Mouse (Mus musculus) kidney, postnatal 14 days (tissue): ENCODE data around the gene Adam19.
A peak's percentile ranks its signal among the peaks of the same experiment; 100 is the strongest.

Source experiments
- DNase-seq: peaks from one replicate; pipeline ENCODE4 v3.0.0; 2022; ENCODE audit warnings: mixed read lengths

Gene Adam19

DNA sequence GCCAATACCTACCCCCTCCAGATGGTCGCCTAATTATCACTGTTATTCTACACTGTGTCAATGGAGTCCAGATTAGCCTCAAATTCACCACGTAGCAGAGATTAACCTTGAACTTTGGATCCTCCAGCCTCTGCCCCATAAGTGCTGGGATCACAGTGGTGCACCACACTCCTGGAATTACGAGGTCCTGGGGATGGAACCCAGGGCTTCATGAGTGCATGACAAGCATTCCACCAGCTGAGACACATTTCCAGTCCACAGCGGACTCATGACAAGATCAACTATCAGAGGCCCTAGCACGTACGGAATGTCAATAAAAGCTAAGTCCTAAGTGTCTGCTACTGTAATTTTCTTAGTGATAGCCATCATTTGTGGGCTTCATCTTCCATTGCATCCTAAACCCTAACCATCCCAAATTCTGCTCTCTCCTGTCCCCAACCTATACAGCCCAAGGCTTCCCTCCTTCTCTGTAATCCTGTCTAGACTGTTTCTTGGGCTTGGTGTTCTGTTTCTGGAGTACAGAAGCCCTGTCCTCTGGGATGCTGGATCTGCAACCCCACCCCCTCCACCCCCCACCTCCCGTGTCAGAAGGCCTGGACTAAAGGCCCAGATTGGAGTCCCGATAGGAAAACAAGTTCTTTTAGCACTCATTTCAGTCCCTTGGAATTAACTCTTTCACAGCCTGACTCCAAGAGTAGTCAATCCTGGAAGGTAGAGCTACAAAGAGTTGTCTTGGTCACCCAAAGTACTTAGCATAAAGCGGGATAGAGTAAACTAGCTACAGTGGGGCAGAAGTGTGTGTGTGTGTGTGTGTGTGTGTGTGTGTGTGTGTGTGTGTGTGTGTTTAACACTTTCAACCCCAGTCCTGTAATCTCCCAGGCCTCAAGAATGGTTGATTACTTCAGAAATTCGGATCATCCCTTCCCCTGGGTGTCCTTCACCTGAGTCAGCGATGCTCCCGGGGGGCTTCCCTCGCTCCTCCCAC is 589 bp upstream of the Adam19 start:
- DNase-seq, result no peak

DNA sequence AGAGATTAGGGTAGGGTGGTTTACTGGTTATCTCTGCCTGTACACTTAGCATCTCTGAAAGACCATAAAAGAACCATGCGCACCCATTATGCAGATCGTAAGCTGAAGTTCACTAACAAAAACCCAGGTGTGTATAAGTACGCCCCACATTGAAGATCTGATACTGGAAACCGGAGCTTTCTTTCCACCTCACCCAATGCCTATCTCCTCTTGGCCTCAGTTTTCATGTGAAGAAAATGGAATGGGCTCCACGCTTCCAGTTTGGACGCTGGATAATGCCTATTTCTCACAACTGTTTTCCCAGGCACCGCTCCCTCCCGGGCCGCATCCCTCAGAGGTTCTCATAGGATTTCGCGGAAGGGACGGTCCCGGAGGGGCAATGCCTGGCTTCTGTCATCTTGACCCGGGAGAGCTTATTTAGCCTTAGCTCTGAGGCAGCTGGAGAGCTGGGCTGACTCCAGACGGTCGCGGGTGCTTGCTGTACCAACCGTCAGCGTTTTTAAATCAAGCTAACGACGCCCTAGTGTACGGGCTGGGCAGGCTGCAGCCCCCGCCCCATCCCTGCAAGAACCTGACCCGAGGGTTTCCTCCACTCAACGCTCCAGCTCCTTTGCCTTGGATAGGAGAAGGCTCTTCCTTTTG is 1.1 kb downstream of the Adam19 start:
- DNase-seq, result peak; percentile 52

DNA sequence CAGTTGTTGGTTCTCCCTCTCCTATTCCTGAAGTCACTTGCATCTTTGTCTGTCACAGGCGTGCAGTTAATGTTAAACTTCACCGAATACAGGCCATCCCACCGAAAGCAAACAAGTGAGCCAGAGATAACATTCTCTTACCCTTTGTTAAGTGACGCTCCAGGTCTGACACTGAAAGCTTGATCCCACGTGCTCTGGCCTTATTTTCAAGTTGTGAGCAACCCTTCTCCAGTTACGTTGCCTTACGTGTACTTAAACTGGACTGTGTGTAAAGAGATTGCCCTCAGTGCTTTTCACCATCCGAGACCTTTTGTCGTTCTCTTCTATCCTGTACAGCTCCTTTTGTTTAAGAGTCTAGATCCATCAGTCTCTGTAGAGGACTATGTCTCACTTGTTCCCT is 2.2 kb downstream of the Adam19 start:
- DNase-seq, result no peak

DNA sequence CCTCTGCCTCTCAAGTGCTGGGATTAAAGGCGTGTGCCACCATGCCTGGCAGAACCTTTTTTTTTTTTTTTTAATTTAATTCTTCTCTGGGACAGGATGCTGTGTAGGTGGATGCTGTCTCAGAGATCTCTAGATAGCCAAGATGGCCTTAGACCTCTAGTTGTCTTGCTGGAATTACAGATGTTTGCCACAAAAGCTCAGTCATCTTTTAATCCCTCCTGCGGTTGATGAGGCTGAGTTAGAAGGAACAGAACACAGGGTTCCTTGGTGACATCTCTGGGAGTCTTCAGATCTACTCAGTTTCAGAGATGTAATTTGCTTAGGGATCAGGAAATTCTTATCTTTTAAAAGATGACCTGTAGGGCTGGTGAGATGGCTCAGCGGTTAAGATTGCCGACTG is 3.1 kb downstream of the Adam19 start:
- DNase-seq, result no peak

DNA sequence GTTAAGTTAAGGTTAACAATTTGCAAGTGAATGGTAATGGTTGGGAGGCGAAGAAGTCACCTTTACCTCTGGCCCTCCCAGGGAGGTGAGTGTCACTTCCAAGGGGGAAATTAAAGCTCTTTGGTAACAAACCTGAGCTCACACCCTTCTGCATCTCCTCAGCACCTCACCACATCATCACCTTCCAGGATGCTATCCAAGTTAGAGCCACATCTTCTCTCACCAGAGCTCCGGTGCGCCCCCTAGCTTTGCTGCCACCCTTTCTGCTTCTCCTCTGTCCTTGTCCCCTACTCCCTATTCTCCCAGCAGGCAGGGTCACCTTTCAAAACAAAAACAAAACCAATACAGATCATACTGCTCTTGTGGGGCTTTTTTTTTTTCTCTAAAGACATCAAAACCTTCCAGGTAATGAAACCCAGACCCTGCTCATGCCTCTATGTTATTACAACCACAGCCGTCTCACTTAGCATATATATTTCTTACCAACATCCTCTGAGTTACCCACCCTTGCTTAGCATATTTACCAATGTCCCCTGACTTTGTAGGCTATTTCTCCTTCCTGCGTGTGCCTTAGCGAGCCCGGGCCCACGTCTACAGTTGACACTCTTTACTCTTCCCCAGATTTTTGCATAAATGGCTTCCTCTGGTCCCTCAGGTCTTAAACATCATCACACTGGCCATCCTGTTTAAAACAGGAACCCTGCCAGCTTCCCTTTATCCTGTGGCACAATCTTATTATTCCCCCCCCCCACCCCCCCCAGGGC is 4.3 kb downstream of the Adam19 start:
- no peak for DNase-seq

DNA sequence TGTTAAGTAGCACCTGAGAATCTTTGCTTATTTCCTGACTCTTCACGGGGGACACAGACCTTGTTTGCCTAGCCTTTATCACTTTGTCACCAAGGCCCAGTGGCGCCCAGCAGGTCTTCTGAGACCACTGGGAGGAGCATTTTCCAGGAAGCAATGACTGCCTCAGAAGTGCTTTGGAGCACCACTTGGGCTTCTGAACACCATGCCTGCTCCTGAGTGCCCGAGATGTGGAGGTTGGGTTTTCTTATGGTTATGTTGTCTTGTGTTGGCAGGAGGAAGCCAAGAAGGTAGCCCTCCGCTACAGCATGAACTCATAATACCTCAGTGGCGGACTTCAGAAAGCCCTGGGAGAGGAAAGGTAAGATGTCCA is 4.8 kb downstream of the Adam19 start:
- DNase-seq, result no peak

DNA sequence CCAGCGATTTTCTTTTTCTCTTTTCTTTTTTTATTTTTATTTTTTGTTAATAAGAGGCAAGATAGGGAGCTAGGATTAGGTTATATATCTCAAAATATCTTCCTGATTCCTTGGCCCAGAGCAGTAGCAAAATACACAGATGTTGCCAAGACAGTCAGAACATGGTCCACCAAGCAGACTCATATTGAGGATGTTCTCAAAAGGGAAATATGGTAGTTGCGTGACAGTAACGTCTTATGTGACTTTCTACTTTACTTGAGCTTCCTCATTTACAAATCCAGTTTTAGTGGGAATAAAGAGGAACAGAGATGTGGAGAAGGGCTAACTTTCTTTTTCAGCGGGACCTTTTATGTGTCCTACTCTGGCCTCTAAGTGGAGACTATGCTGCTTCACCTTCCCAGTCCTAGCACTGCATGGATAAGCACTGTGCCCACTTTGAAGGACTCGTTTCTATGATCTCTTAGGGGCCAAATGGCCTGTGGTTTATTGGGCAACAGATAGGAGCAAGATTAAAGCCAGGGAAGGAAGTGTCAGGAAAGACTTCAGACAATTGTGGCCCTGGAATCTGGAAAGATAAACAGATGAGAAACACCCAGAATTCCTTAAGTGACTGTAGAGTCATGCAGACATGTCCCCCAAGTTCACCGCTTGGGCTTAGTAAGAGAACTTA is 6.1 kb downstream of the Adam19 start:
- no peak for DNase-seq

DNA sequence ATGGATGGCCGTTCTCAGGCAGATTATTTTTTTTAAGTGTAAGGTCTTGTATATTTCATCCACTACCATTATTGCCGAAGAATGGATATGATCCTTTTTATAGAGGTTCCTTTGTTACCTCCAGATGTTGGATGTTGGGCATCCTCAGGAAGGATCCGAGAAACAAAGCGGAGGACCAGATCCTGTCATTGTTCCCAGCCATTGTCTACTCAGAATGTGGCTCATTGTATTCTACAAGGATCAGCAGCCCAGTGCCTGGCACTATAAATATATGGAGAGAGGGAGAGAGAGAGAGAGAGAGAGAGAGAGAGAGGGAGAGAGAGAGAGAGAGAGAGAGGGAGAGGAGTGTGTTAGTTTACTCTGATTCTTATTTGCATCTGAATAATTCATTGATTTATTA is 6.8 kb downstream of the Adam19 start:
- DNase-seq, result no peak

DNA sequence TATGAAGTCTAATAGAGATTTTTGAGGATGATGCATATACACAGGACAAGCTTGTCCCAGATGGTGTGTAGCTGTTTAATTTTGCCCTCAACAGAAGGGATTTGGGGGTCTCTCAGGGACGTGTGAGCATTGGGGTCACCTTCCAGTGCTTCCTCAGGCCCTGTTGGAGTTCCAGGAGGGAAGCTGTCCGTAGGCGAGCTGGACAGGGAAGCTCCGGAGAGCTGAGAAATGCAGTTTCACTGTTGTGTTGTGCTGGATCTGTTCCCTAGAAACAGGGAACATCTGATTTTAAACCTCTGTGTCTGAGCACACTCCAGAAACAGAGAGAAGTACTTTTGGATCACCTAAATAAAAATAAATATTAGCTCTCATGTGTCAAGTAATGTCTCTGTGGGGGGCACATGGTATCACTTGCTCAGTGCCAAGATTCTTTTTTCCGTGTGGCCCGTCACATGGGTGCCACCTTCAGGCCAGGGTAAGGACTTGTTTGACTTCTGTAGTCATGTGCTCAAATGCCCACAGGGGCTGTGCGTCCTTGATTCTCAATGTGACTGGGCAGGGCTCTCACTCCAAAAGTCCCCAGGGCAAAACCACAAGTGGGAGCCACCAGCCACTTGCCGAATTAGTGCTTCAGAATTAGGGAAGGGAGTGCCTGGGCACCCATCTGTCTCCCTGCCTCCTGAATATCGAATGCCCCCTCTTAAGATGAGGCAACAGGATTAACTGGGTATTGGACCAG is 7.4 kb downstream of the Adam19 start:
- DNase-seq, result no peak

DNA sequence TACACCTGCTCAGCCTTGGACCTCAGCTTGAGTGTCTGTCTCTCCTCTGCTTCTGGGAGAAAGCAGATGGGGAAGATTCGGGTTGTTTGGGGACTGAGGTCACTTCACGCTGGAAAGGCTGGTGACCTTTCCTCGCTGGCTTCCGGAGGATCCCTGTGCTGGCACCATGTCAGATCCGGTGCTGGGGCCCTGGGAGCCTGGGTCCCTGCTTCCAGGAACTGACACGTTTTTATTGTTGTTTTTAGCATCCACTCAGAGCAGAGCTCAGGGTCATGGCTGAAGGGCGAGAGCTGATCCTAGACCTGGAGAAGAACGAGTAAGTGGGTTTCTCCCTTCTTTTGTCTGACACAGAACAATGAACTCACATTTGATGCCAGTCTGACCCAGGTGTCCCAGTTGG is 9.0 kb downstream of the Adam19 start:
- DNase-seq, result peak; percentile 66

DNA sequence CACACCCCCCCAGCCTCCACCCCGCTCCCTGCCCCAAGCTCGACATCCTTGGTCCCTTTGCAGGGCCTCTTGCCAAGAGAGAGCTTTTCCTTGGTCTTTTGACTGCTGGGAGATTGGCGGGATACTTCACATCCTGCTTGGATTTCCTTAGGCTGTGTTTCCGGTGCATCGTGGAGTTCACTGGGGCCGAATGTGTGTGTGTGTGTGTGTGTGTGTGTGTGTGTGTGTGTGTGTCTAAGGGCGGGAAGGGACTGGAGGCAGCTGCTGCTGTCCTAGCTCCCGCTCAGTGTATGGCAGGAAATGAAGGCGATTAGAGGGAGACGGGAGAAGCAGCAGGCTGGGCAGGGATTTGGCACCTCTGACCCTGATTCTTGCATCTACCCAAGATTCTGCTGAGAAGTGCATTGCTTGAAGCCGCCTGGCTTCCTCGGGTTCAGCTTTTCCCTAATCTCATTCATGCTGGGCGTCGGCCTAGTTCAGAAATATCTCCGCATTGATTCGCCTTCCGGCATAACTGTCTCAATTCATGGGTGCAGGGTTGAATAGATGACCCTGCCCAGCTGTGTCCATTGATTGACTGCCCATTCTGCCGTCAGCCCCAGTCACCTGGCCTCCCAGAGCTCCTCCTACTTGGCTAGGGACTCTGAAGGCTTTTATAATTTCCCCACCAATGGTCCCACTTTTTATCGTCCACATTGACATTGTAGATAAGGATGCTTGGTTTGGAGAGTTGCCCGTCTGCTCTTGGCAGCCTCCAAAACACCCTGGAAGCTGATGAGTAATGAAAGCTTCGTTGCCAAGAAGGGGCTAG is 9.6 kb downstream of the Adam19 start:
- DNase-seq, result peak; percentile 88

DNA sequence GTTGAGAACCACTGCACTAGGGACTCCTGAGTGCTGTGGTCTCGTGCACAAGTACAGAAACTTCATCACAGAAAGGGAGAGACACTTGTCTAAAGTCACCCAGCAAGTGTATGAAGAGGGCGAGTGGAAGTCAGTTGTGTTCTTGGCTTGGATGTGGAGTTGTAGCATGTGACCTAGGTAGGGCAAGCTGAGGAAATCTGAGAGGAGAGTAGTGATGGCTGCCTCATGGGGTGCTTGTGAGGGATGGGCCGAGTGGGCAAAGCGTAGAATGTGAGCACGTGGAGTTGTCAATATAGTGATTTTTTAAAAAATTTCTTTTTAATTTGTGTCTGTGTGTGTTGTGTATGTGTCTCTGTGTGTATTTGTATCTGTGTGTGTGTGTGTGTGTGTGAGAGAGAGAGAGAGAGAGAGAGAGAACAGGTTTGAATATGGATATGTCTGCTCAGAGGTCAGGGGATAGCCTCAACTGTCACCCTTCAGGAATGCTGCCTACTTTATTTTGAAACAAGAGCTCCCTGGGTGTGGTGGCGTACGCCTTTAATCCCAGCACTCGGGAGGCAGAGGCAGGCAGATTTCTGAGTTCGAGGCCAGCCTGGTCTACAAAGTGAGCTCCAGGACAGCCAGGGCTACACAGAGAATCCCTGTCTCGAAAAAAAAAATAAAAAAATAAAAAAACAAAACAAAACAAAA is 11.7 kb downstream of the Adam19 start:
- no peak for DNase-seq

DNA sequence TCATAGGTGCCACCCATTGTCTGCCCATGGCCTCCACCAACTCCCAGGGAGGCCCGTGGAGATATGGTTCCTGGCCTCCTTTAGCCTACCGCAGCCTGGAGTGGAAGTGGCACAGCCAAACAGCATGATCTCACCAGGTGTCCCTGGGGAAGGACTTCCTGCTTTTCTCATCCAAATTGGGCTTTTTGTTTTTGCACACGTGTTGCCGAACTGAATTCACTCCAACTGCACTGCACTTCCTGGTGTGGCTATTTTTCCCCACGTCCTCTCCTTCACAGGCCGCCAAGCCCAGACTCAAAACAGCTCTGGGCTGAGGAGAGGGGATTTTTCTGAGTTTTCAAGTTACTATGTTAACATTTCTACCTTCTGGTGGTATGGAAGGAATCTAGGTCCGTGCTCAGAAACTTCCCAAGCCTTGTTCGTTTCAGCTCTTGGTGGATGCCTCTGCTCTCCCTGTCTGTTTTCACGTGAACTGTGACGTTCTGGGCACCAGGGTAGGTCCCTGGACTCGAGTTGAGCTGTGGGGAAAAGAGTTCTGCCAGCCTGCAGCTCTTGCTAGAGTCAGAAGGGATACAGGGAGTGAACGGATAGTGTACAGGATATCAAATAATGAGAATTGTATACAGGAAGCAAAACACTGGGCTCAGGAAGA is 13.1 kb downstream of the Adam19 start:
- peak; percentile 61 for DNase-seq

DNA sequence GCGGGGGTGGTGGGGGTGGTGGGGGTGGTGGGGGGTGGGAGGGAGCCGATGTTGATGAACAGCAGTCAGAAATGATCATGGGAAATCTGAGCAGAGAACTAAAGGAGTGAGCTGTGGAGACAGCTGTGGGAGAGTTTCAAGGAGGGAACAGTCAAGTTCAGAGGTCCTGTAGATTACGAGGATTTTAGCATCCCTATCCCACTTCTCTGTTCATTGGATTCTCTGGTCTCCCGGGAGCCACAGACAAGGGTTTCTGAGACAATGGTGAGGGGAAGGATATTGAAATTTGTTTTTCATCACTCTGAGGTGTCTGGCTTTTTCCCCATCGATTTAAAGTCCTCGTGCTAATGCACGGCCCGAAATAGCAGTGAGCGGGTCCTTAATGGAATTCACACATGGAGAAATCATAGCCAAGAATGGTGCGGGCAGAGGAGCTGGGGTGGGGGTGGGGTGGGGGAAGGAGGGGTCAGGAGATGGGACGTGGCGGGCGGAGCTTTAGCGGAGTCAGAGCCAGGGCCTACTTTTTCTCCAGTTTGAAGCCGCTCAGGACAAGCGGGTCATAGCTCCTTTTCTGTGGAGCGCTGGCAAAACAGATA is 13.7 kb downstream of the Adam19 start:
- DNase-seq, result no peak

DNA sequence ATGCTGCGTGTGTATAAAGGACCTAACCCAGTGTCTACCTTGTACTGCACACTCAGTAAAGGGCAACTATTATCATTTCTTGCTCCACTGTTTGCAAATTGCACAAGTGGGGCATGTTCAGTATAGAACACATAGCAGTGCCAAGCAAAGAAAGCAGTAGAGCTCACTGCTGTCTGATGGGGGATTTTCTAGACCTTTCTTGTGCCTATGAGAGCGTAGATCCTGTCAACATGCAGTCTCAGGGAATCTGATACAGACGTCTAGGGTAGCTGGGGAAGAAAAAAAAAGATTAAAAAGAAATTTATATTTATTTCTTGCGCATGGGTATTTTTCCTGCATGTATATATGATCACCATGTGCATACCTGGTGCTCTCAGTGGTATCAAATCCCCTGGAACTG is 14.4 kb downstream of the Adam19 start:
- DNase-seq, result no peak

DNA sequence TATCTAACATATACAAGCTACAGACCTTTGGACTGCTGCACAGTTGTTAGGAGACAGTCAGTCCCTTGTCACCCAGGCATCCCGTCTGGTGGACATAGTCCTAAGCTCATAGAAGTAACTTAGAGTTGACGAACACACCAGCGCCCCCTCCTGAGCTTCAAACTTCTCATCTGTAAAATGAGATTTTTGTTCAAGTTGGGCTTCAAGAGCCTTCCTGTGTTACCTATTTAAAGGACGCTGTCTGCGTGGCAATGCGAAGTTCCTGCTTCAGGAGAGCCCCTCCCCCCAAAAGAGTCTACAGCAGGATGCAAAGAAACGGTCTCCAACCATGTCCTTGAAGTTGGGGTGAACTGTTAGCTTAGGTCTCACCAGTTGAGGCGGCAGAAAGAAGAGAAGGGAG is 15.0 kb downstream of the Adam19 start:
- no peak for DNase-seq

DNA sequence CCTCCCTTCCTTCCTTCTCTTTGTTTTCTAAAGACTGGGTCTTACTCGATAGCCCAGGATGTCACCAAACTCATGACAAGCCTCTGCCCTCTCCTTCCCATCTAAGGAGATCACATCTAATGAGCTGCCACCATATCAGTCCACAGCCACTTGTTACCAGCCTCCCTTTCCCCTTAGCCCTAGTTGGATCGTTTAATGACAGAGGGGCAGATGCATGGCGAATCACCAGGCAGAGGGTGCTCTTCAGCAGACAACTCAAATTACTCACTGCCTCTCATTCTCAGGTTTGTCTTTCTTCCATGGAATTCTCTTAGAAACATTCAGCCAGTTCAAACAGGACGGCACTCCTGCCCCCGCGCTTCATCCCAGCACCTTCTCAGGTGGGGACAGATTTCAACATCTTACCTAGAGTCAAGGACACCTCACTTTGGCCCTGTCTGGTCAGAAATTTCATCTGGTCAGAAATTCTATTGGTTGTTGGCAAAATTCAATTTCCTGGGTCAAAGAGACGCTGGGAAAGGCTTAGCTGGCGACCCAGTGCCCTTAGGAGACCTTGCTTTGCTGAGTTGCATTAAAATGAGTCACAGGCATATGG is 16.8 kb downstream of the Adam19 start:
- no peak for DNase-seq

DNA sequence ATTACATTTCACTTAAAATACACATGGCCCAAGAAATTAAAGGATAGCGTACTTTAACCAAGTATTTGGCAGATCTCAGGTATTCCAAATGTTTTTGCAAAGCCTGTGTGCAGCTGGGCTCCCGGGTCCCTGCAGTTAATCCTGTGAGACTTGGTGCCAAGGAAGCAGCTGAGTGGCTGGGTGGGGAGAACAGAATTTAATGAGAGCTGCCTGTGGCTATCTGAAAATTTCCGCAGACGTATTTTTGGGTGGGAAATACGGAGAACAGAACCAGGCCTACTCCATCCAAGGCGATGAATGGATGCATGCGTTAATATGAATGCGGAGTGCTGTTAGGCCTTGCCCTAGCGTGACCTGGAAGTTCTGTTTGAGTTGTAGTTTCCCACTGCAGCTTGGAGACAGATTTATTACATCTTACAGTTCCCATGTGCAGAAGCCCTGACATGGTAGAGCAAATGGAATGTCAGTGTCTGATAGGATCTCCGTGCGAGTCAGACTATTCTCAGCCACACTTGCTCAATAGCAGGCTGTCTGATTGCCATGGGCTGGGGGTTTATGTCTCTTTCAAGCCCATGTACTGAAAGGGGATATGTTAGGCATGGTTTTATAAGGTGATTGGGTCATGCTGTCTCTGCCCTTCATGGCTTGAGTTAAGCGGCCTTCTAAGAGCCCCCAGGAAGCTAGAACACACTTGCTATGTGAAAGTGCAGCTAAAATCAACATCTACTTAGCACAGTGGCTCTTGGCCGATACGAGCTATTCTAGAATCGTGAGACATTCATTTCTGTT is 17.5 kb downstream of the Adam19 start:
- peak; percentile 59 for DNase-seq
